Mouse (Mus musculus) spleen, adult 18-20 months (tissue): ENCODE results near the gene Dpp6.

Experiments used
- DNase-seq, 2 experiments: peaks; one replicate each; pipeline ENCODE4 v3.0.0; 2022; ENCODE audit warnings: mixed read lengths in 2 of 2

Dpp6 gene

GRCm38 (mm10) chr5:26816975-26817941 is at the start of gene Dpp6:
Dpp6 (plus strand) TSS chr5:26817203.
- no peak for DNase-seq

- DNase-seq = no peak
These were observed 33.0 kb upstream of the Dpp6 start for GRCm38 (mm10) chr5:26783955-26784354.

DNA sequence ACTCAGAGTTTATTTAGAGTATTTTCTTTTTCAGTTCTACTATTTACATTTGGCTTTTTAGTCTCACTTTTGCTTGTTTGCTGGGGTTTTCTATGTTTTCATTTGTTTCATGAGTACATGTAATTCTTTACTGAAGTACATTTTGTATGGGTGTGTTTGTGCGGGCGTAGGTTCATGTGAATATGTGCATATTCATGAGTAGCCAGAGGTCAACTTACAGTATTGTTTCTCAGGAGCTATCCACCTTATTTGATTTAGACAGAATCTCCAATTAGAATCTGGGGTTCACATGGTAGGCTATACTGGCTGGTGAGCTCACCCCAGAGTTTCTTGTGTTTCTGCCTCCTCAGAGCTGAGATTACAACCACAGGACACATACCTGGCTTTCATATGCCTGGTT is 21.5 kb upstream of the Dpp6 start:
- DNase-seq = no peak

DNA sequence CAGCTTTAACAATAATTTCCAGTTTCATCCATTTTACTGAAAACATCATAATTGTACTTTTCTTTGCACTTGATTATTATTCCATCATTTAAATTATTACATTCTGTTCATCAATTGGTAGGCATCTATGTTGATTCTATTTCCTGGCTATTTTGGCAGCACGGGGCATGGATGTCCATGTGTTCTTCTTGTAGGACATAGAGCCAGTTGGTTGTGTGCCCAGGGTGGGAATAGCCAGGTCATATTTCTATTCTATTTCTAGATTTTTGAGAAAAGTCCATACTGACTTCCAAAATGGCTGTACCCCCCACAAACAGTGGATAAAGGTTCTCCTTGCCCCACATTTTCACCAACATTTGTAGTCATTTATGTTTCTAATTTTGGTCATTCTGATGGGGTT is 19.0 kb downstream of the Dpp6 start:
- no peak for DNase-seq

DNA sequence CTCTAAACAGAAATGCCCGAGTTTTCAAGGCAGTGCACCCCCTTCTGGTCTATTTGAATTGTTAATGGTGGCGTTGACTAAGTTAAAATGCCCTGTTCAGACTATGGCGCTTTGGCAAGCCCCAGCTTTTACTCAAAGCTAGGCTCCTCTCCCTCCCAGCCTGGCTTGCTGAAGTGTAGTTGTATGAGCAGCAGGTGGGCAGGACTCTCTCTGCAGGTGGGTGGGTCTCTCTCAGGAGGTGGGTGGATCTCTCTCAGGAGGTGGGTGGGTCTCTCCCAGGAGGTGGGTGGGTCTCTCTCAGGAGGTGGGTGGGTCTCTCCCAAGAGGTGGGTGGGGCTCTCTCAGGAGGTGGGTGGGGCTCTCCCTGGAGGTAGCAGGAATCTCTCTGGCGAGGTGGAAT is 24.1 kb downstream of the Dpp6 start:
- DNase-seq = no peak

- DNase-seq = no peak
These were observed 37.7 kb downstream of the Dpp6 start for GRCm38 (mm10) chr5:26854746-26855145.

DNA sequence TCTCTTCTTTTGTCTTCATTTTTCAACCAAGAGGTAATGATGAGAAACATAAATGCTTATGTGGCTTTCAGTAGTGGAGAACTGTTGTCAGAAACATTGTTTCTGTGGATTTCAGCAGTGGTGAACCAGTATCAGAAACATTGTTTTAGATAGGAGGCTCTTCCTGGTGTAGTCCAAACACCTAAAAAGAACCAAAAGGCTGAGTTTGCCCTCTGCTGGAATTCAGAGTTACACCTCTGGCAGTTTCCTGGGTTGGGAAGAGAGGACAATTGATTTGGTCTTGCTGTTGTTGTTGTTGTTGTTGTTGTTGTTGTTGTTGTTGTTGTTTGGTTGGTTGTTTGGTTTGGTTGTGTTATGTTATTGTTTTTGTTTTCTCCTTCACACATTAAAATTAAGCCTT is 58.4 kb downstream of the Dpp6 start:
- DNase-seq = no peak

- DNase-seq = no peak
These were observed 70.5 kb downstream of the Dpp6 start for GRCm38 (mm10) chr5:26887496-26887895.

- no peak for DNase-seq
These were observed 71.1 kb downstream of the Dpp6 start for GRCm38 (mm10) chr5:26888080-26888479.

- DNase-seq = no peak
These were observed 77.3 kb downstream of the Dpp6 start for GRCm38 (mm10) chr5:26894346-26894745.

GRCm38 (mm10) chr5:26903786-26904185 is 86.8 kb downstream of the Dpp6 start:
- no peak for DNase-seq

DNA sequence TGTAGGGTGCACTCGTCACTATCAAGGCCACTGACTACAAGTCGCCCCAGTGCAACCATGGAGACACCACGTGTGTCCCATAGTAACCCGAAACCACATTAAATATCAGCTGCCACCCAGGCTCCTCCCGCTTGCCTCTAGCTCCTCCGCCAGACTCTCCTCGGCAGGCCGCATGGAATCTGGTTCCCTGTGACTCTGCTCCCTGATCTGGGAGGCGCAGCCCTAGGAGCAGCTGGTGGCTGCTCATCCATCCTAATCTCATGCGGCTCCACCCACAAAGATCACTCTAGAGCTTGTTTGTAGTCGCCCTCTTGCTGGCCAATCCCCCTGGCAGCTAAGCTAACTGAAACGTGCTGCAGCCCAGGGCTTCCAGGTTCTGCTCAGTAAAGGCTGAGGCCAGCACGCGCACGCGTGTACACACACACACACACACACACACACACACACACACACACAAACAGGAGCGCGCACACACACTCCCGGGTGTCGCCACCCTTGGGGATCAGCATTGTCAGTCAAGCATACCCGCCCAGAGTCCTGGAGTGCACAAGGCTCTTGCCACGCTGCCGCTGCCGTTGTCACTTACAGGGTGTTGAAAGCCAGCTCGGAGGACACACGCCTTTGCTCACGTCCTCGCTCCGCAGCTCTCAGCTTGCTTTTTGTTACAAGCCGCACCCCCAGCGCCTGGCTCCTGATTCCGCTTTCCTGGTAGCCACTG is 87.5 kb downstream of the Dpp6 start:
- no peak for DNase-seq

- no peak for DNase-seq
These were observed 90.1 kb downstream of the Dpp6 start for GRCm38 (mm10) chr5:26907151-26907550.

- DNase-seq = no peak
These were observed 91.6 kb downstream of the Dpp6 start for GRCm38 (mm10) chr5:26908612-26909011.

DNA sequence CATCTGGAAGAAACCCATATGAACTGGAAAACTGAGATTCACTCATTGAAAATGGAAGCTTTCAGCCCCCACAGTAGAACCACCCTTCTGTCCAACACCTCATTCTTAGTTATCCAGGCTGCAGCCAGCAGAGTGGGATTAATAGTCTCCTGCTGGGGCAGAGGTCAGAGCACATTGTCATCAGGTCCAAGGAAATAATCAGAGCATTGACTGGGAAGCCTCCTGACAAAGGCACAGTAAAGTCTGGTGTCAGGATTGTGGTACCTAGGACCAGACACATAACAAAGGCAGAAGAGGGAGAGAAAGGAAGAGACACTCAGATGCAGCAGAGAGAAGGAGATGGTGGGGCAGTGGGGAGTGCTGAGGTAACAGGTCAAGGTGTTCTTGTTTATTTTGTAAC is 93.3 kb downstream of the Dpp6 start:
- no peak for DNase-seq

GRCm38 (mm10) chr5:26911965-26912364 is 95.0 kb downstream of the Dpp6 start:
- DNase-seq = no peak

- DNase-seq = no peak
These were observed 101.8 kb downstream of the Dpp6 start for GRCm38 (mm10) chr5:26918763-26919162.

- DNase-seq = no peak
These were observed 107.5 kb downstream of the Dpp6 start for GRCm38 (mm10) chr5:26924552-26924951.

DNA sequence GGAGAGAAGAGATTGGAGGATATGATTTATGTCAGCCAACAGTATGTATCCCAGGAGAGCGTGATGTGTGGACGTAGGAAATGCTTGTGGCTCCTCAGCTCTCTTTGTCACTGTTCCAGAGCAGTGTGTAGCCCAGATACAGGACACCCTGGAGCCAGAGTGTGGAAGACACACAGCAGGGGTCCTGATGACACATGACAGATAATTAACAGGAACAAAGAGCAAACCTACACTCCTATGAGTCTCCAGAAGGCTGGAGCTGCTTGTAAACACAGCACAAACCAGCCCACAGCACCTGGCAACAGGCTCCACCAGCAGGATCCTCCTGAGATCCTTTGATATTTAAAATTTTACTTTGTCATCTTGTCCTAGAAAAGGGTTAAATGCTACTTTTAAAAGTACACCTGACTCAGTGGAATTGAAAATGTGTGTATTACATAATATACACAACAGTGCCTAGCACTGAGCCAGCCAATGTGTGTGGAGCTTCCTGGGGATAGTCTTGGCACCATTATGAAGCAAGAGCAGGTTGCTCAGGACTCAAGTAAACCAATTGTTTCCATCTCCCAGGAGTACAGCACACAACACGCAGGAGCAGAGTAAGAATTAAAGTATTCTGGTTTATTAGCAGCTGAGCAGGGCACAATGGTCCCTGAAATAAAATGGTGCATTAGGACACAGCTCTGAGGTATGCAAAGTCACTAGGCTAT is 115.6 kb downstream of the Dpp6 start:
- DNase-seq = no peak

GRCm38 (mm10) chr5:26934911-26935310 is 117.9 kb downstream of the Dpp6 start:
- no peak for DNase-seq

DNA sequence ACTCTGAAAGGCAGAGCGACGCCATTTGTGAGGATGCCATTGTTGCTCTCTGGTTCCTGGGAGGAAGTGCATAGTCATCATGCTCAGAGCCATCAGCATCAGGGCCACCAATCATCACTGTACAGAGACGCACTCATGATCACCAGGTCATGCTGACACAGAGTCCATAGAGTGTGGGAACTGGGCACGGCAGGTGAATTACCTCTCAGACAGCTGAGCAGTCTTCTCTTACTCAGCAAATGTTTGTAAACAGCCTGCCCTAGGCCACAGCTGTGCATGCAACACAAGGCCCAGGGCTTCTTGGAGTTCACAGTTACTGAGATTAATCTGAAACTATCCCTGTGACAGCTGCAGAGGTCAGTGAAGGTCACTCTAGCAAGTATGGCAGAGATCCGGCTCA is 124.5 kb downstream of the Dpp6 start:
- no peak for DNase-seq

DNA sequence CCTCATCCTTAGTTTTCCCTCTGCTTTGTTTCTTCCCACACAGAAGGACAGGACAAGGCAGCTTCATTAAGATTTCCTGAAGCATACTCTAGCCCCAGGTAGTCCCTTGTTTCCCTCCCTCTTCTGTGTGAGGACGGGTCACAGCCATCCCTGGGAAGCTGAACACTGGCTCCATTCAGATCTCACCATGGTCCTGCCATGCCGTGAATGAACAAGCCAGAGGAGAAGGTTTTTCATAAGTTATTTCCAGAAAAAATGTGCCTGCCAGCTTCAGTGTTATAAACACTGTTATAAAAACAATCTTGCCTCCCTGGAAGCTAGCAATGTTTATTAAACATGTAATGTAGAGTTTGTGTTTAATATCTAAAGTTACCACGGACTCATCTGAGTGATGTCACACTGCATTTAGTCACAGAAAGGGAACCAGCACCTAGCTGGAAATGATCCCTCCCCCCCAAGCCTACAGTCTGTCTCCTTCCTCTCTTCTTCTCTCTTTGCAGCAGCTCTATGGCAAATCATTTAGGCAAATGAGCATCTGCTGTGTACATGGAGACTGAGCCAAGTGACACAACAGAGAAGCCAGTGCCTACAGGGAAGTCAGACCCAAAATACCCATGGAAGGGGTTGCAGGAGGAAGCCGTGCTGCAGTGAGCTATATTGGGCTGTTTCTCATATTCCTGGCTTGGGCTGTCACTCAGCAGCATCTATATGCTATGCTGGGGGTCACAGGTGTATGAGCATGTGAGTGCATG is 128.3 kb downstream of the Dpp6 start:
- no peak for DNase-seq
